Mouse (Mus musculus) limb, embryonic 12.5 days (tissue): ENCODE data around the gene Rab22a. TPM values are rescaled to one million over a fixed set of nuclear protein-coding genes. Genes with fewer than 3 reads are reported as not detected.
"Not testable (repeated sequence)": the region's sequence is repeated elsewhere in the genome, so short reads cannot be mapped to it uniquely, and the experiment has no call there.

Experiments used
- ATAC-seq: fragments of 200-750 bp; cut with Nextera tagmentation; 2 replicates; pipeline ENCODE4 v1.8.0; 2017; ENCODE audit warnings: low read depth, moderate TSS enrichment; ENCODE audit not compliant: insufficient number of reproducible peaks, insufficient read depth, low FRiP score, low TSS enrichment
- H3K27ac ChIP-seq: fragments of 300-500 bp; sonication (generic); 2 replicates; pipeline ENCODE4 v1.5.1; 2016; ENCODE audit warnings: mild to moderate bottlenecking, moderate library complexity
- H3K27me3 ChIP-seq: fragments of 300-500 bp; sonication (generic); 2 replicates; pipeline ENCODE4 v1.6.1; 2016; ENCODE audit warnings: mild to moderate bottlenecking, moderate library complexity
- H3K36me3 ChIP-seq: fragments of 300-500 bp; sonication (generic); 2 replicates; pipeline ENCODE4 v1.6.1; 2016; ENCODE audit warnings: mild to moderate bottlenecking, moderate library complexity
- H3K4me1 ChIP-seq: fragments of 300-500 bp; sonication (generic); replicated peaks from 2 replicates; pipeline ENCODE4 v1.6.1; 2016
- H3K4me2 ChIP-seq: fragments of 300-500 bp; sonication (generic); 2 replicates; pipeline ENCODE4 v1.6.1; 2016; ENCODE audit warnings: mild to moderate bottlenecking, moderate library complexity
- H3K4me3 ChIP-seq: fragments of 300-500 bp; sonication (generic); replicated peaks from 2 replicates; pipeline ENCODE4 v1.5.1; 2016; ENCODE audit warnings: mild to moderate bottlenecking
- H3K9ac ChIP-seq: fragments of 300-500 bp; sonication (generic); replicated peaks from 2 replicates; pipeline ENCODE4 v1.6.1; 2016; ENCODE audit warnings: mild to moderate bottlenecking, moderate library complexity
- H3K9me3 ChIP-seq: fragments of 300-500 bp; sonication (generic); 2 replicates; pipeline ENCODE4 v1.6.1; 2016; ENCODE audit warnings: mild to moderate bottlenecking, moderate library complexity
- WGBS: fragments of 180-500 bp; shearing (Covaris S2); methylation state at CpG from one replicate; pipeline ENCODE4 v1.1.7; 2016; 5-methylcytosine and 5-hydroxymethylcytosine counted together
- polyA plus RNA-seq: library from polyadenylated mRNA; unstranded; fragments of >200 nt; fragmentation: Nextera tagmentation; extraction: Ambion mirVana; gene quantifications from 2 replicates; pipeline ENCODE4 v1.2.1, GENCODE M21; 2016

Rab22a gene
- polyA plus RNA-seq, 1 experiment from 2014 or later, result 47.6 TPM

DNA sequence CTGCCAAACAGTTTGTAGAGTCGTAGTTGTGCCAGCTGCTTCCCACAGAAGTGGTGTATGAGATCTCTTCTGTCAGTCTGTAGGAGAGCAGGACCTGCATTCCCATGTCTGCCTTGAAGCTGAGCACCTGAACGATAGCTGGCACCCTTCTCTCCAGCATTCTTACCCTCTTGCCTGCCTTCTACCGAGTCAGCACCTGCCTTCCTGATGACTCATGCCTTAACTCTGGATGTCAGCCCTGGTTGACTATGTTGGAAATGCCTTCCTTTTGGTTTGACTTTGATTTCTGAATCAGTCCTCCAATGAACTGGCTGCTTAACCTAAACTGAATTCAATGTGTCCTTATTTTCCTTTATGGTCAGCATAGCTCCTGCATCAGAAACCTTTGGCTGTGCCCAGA, 39.3 kb downstream of the Rab22a start:
- Histone ChIP-seq H3K4me1 (peaks cover 26% of the 10 kb centered on the region), H3K27ac (no peak overlapping the region), H3K4me3 (no peak overlapping the region), H3K4me2 (no peak overlapping the region), H3K27me3 (no peaks in the 10 kb centered on the region), H3K36me3 (peaks cover 73% of the 10 kb centered on the region), H3K9me3 (no peaks in the 10 kb centered on the region), H3K9ac (no peak overlapping the region)
- 90% methylated on average over 3 of the region's 3 CpGs for WGBS
- no peak for ATAC-seq

DNA sequence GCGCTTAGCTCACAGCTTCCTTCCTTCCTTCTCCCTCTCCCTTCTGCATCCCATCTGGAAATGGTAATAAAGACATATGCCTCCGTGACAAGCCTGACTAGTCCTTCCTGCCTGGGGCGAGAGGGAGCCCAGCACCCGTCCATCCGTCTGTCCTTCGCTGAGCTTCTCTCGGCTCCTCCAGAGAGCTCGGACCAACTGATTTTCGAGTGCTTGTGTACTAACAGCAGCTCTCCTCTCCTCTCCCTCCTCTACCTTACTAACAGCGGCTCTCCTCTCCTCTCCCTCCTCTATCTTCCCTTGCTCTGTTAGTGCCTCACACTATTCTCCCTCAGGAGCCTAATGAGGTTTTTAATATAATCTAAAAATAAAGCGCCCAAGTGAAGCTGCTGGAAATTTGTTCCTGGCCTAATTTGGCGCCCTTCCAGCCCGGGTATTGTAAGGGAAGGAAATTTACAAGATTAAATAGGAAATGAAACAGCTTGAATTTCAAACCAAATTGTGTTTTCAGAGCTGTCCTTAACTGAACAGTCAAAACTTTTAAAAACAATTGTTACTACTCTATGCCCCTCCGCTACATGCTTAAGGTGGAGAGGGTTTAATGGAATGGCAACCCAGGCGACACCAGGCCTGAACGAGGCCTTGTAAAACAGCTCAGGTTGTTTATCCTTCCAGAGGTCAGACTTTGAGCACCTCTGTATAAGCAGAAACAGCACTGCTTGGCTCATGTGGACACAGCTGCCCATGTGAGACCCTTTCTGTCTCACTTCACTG, 42.7 kb downstream of the Rab22a start:
- Histone ChIP-seq H3K9ac (no peak overlapping the region), H3K27me3 (no peaks in the 10 kb centered on the region), H3K36me3 (peaks cover 62% of the 10 kb centered on the region), H3K4me2 (peak overlapping the region; percentile 8; the same call in 1 of the 2 replicates), H3K27ac (peak overlapping the region; percentile 82), H3K4me3 (no peak overlapping the region), H3K9me3 (no peaks in the 10 kb centered on the region), H3K4me1 (peaks cover 26% of the 10 kb centered on the region)
- peak; percentile 70 for ATAC-seq
- 29% methylated on average over 16 of the region's 16 CpGs for WGBS

DNA sequence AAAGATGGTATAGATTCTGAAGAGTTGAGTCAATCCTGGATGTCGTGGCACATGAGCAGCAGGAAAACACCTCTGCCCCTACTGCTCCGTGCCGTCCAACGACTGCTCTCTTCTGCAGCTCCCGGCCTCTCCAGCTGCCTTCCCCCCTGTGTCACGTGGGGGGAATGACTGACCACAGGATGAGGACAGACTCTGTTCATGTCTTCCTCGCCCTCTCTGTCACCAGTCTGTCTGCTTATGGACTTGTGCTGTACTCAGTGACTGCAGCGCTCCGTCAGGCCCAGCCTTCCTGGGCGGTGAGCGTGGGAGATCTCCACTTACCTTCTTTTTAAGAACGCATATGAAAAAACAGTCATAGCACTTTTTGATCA, 43.3 kb downstream of the Rab22a start:
- H3K27me3 ChIP-seq, result no peaks in the 10 kb centered on the region
- H3K36me3 ChIP-seq, result peaks cover 60% of the 10 kb centered on the region
- no peak overlapping the region for H3K4me3 ChIP-seq
- ATAC-seq, result no peak
- no peaks in the 10 kb centered on the region for H3K9me3 ChIP-seq
- no peak overlapping the region for H3K9ac ChIP-seq
- no peak overlapping the region for H3K4me2 ChIP-seq
- H3K4me1 ChIP-seq, result peaks cover 26% of the 10 kb centered on the region
- H3K27ac ChIP-seq, result peak overlapping the region; percentile 82
- WGBS, result 57% methylated on average over 12 of the region's 12 CpGs

DNA sequence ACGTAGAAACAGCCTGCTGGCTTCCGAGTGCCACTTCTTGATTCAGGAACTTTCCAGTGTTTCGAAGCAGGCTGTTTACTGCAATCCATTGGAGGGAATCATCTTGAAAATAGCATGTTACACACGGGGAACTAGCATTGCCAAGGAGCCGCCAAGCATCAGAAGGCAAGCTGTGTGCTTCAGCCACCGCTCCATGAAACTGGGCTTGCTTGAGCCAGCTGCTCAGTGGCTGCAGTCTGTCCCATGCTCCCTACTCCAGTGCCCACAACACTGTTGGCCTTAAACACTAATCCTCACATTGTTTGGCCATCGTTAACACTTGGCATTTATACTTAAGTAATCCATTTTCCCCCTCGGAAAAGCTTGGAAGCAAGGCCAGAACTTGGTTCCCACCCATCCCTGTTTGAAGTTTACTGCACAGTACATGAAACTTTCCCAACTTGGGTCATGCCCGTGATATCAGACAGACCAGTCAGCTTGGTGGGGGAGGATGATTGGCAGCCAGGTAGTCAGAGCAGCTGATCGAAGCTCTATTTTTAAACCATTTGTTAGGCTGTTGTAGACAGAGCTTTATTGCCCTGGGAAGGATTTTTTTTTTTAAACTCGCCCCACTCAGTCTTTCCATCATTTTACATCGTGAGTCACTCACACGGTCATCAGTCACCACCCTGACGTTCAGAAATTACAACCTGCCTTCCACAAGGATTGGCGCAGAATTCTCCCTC, 46.4 kb downstream of the Rab22a start:
- WGBS, result 73% methylated on average over 15 of the region's 15 CpGs
- no peak for ATAC-seq
- H3K27me3 ChIP-seq, result no peaks in the 10 kb centered on the region
- no peak overlapping the region for H3K9ac ChIP-seq
- H3K4me2 ChIP-seq, result no peak overlapping the region
- no peak overlapping the region for H3K4me3 ChIP-seq
- H3K4me1 ChIP-seq, result peaks cover 50% of the 10 kb centered on the region
- H3K27ac ChIP-seq, result no peak overlapping the region
- no peaks in the 10 kb centered on the region for H3K9me3 ChIP-seq
- peaks cover 37% of the 10 kb centered on the region for H3K36me3 ChIP-seq

DNA sequence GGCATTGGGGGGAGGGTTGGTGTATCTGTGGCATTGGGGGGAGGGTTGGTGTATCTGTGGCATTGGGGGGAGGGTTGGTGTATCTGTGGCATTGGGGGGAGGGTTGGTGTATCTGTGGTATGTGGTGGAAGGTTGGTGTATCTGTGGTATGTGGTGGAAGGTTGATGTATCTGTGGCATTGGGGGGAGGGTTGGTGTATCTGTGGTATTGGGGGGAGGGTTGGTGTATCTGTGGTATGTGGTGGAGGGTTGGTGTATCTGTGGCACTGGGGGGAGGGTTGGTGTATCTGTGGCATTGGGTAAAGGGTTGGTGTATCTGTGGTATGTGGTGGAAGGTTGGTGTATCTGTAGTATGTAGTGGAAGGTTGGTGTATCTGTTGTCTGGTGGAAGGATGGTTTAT, 48.1 kb downstream of the Rab22a start:
- not testable (repeated sequence) for H3K9me3 ChIP-seq, H3K9ac ChIP-seq, H3K27ac ChIP-seq, ATAC-seq, H3K27me3 ChIP-seq, H3K4me2 ChIP-seq, H3K4me3 ChIP-seq
- H3K36me3 ChIP-seq, result peaks cover 30% of the 10 kb centered on the region
- H3K4me1 ChIP-seq, result peaks cover 43% of the 10 kb centered on the region

DNA sequence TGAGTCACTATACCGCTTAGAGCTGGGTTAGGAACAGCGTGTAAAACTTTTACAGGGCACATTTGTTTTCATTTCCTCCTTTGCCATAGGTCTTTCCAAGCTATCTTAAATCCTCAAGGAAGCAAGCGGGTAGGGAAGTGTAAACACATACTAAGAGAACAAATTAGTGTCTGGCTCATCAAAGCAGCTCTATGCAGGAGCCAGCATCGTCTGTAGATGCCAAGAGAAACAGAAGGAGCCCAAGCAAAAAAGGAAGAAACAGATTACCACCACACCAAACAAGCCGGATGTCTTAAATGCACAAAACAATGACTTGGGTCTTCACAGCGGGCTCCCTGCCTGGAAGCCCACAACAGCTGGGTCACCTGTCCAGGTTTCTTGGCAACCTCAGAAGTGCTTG, 50.6 kb downstream of the Rab22a start:
- 52% methylated on average over 6 of the region's 6 CpGs for WGBS
- ATAC-seq, result no peak

DNA sequence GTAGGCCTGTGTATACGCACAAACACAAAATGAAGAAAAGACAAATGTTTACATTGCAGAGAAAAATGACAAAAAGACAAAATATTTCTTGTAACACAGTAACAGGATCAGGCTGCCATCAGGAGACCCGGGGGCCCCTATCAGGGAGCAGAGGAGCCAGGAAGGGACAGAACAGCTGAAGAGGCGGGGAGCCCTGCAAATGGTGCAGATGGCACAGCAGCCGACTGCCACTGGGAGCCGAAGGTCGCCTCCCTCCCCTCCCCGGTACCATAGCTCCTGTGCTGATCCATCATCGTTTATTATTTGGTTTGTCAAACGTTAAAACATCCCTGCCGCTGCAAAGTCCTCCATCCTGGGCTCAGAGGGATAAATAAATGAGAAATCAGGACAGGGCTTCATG, 53.1 kb downstream of the Rab22a start:
- H3K27me3 ChIP-seq, result no peaks in the 10 kb centered on the region
- no peaks in the 10 kb centered on the region for H3K9me3 ChIP-seq
- H3K4me1 ChIP-seq, result peaks cover 43% of the 10 kb centered on the region
- peaks cover 8% of the 10 kb centered on the region; the same call in 1 of the 2 replicates for H3K36me3 ChIP-seq
- H3K4me2 ChIP-seq, result no peak overlapping the region
- H3K9ac ChIP-seq, result no peak overlapping the region
- no peak overlapping the region for H3K27ac ChIP-seq
- WGBS, result 40% methylated on average over 10 of the region's 10 CpGs
- ATAC-seq, result no peak
- no peak overlapping the region for H3K4me3 ChIP-seq

More for the DNA sequence above, 50.6 kb downstream of the Rab22a start:
- no peak overlapping the region for H3K9ac ChIP-seq
- H3K27me3 ChIP-seq, result no peaks in the 10 kb centered on the region
- H3K36me3 ChIP-seq, result peaks cover 17% of the 10 kb centered on the region; the same call in 1 of the 2 replicates
- H3K4me2 ChIP-seq, result no peak overlapping the region
- H3K27ac ChIP-seq, result 0 out of 2 replicates have a peak overlapping the region, but pooled peaks have one; percentile 4
- H3K9me3 ChIP-seq, result no peaks in the 10 kb centered on the region
- H3K4me3 ChIP-seq, result no peak overlapping the region
- peaks cover 43% of the 10 kb centered on the region for H3K4me1 ChIP-seq

DNA sequence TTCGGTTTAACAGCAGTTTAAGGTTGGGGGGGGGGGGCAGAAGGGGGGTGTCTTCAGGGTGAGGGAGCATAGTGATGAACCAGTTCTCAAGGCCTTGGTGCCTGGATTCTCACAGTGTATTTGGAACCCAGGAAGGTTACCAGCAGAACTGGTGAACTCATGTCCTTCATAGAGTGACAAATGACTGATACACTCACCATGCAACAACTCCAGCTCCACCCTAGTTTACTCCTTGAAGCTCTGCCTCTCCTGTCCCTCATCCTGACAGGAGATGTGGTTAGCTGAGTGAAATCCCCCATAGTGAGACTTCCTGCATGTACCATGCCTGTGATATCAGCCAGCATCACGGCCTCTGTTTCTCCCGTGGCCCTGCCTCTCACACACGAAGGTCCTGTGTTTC, 53.7 kb downstream of the Rab22a start:
- Histone ChIP-seq H3K36me3 (peaks cover 2% of the 10 kb centered on the region; the same call in 1 of the 2 replicates), H3K4me1 (peaks cover 43% of the 10 kb centered on the region), H3K27ac (no peak overlapping the region), H3K9me3 (no peaks in the 10 kb centered on the region), H3K4me2 (no peak overlapping the region), H3K4me3 (no peak overlapping the region), H3K9ac (no peak overlapping the region), H3K27me3 (no peaks in the 10 kb centered on the region)
- no peak for ATAC-seq
- WGBS, result 78% methylated on average over 4 of the region's 4 CpGs

DNA sequence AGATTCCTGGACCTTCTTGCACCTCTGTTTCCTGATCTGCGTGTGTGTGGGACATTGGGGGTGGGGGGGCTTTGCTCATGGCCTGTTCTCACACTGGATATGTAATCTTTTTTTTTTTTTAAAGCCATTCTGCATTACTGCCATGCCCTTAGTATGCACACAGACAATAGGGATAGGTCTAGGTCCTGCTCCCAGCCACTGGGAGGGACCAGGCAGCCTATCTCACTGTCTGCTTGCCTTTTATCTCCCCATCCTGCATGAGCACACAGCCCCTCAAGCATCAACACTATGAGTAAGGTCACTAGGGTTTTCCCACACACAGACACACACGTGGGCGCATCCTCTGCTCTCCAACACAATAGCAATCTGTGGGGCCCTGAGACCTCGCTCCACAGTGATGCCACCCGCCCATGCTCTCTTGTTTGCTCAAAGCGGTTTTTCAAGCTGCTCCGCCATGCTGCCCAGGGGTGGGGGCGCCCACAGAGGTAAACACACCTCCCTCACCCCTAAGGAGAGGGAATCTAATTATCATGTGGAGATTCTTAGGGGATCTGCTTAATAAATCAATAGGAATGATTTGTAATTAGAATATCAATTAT, 55.2 kb downstream of the Rab22a start:
- H3K4me3 ChIP-seq, result no peak overlapping the region
- no peaks in the 10 kb centered on the region for H3K27me3 ChIP-seq
- no peaks in the 10 kb centered on the region for H3K9me3 ChIP-seq
- H3K27ac ChIP-seq, result no peak overlapping the region
- H3K4me2 ChIP-seq, result no peak overlapping the region
- H3K36me3 ChIP-seq, result no peaks in the 10 kb centered on the region
- WGBS, result 80% methylated on average over 8 of the region's 8 CpGs
- ATAC-seq, result no peak
- H3K4me1 ChIP-seq, result peaks cover 32% of the 10 kb centered on the region
- H3K9ac ChIP-seq, result no peak overlapping the region

DNA sequence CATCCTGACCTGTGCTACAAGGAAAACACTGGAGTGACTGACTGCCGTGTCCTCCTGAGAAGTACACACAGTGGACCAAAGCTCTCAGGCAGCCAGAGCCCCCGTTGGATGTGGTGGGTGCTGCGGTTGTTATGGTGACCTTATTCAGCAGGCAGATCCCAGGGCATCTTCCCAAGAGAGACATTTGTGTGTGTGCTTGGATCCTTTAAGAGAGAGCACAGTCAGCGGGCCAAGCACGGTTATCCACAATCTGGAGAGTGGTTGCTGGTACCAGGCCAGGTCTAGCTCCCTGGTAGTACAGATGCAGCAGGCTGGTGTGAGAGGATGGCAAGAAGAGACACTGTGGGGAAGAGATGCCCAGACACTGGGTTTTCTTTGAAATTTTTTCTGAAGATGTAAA, 57.4 kb downstream of the Rab22a start:
- Histone ChIP-seq H3K27ac (no peak overlapping the region), H3K9ac (no peak overlapping the region), H3K27me3 (no peaks in the 10 kb centered on the region), H3K4me1 (peaks cover 14% of the 10 kb centered on the region; the same call in 1 of the 2 replicates), H3K4me2 (no peak overlapping the region), H3K4me3 (no peak overlapping the region), H3K9me3 (no peaks in the 10 kb centered on the region), H3K36me3 (no peaks in the 10 kb centered on the region)
- 88% methylated on average over 5 of the region's 5 CpGs for WGBS
- ATAC-seq, result no peak

DNA sequence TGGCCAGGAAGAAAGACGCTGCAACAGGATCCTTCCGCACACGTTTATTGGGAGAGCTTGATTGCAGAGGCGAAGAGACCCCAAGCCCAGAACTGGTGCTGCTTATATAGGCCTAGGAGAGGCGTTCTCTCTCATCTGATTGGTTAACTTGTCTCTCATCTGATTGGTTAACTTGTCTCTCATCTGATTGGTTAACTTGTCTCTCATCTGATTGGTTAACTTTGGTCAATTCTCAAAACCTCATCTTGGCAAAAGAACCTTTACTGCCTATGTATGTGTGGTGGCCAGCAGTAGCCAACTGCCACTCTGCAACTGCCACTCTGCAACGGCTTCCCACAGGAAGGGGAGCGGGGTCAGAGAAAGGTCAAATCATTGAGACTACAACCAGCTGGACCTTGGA, 59.6 kb downstream of the Rab22a start, which contains the start of gene 1700010B08Rik:
TSS of gene 1700010B08Rik (plus strand) at position 301 of the 400 bp plus-strand sequence.
- H3K36me3 ChIP-seq, H3K27me3 ChIP-seq, H3K4me3 ChIP-seq, H3K9ac ChIP-seq, H3K27ac ChIP-seq, H3K9me3 ChIP-seq, ATAC-seq, H3K4me1 ChIP-seq, H3K4me2 ChIP-seq: not testable (repeated sequence)
- WGBS, result 83% methylated on average over 7 of the region's 7 CpGs
